Mouse (Mus musculus): ENCODE data around the gene Ccdc180.

Gene Ccdc180

DNA sequence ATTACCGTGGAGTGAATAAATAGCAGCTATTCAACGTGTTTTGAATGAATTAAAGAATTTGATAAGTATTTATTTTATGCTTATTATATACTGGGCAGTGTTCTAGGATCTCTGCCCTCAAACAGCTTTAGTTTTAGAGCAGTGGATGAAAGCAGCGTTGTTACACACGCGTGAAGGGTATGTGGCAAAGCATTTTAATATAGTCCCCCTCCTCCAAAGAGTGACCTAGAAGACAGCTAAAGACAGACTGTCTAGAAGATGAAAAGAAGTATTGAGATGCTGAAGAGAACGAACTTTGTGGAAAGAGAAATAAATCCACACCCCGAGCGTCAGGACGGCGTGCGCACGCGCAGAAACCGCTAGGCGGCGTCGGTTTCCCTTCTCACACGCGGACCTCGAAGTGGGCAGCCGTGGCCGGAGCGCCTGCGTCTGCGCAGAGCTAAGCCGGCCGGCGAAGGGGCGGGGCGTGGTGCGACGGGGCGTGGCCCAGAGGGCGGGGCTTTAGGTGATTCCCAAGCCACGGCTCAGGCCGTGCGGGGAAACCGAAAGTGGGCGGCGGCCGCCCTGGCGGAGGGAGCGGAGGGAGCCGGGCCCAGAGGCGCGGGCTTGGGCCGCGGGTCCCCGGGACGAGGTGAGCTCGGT is 81.8 kb downstream of the Ccdc180 start:
- peak; percentile 98 for DNase-seq (ENCODE audit: extremely low spot score)

DNA sequence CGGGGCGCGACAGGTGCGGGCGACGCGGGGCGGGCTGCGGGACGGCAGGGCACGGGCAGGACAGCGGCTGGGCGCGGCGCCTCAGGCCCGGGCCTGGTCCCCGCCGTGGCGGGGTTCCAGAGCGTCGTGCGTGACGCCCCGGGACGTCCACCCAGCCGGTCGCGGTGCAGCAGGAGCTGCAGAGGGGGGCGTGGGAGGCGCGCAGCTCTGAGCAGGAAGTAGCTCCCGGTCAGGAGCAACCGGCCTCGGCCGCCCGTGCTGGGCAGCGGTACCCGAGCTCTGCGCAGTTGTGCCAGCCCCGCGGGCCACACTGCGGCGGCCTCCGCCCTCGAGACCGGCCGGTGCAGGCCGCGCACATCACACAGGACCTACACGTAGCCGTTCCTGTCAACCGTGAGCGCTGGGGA is 82.3 kb downstream of the Ccdc180 start:
- DNase-seq (ENCODE audit: extremely low spot score) = no peak

DNA sequence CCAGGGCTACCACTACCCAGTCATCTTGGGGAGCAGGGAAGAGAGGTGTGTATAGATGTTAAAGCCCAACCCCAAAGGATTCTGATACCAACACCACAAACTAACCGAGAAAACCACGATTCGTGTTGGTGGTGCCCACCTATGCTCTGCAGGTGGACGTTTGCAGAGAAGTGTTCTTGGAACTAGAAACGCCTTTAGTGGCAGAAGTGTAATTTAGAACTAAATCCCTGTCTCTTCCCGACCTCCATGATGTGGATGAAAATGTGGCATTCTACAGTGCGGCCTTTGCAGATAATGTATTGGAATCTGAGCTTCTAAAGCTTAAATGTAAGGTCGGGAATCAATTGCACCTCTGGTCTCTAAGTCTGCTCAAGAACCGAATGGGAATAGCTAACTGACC is 82.8 kb downstream of the Ccdc180 start:
- no peak for DNase-seq (ENCODE audit: extremely low spot score)

DNA sequence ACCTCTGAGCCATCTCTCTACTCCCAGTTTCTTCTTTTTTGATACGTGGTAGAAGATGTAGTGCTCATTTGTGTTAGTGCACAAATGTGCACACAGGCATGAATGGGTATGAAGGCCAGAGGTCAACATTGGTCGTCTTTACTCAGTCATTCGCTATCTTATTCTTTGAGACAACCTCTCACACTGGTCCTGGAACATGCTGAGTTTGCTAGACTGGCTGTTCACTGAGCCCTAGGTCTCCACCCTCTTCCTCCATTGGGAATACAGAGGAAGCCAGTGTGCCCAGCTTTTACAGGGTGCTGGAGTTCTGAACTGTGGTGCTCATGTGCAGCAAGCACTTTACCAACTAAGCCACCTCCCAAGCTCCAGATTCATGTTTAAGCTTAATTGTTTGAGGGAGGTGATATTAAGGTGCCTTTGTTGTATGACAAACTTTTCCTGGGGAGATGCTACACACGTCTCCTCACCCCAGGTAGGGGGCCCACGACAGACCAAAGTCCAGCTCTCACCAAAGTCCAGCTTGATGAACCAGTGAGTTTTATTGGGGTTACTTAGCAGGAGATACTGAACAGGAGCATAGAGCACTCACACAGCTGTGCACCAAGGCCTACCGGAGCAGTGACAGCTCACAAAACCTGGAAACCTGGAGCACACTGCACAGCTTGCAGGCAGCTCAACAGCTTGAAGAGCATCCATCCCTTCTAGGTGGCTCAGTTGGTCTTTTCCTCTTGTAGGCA is 87.0 kb downstream of the Ccdc180 start:
- DNase-seq (ENCODE audit: extremely low spot score) = no peak

DNA sequence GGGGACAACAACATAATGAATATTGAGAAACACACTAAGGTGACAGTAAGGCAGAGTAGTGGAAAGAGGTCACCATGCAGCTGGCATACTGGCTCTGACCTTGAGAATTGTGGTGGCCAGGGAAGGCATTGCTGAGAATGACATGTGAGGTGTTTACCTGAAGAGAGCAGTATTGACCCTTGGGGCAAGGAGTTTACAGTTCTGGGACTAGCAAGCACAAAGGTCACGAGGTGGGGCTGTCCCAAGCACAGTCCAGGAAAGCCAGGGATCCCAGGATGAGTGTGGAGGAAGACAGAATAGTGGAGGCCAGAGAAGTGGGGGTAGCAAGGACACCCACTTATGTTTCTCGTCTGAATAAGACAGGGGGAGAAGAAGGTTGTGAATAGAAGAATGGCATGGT is 89.8 kb downstream of the Ccdc180 start:
- no peak for DNase-seq (ENCODE audit: extremely low spot score)

GRCm38 (mm10) chr4:45981054-45981453 is 91.0 kb downstream of the Ccdc180 start:
- no peak for DNase-seq (ENCODE audit: extremely low spot score)

DNA sequence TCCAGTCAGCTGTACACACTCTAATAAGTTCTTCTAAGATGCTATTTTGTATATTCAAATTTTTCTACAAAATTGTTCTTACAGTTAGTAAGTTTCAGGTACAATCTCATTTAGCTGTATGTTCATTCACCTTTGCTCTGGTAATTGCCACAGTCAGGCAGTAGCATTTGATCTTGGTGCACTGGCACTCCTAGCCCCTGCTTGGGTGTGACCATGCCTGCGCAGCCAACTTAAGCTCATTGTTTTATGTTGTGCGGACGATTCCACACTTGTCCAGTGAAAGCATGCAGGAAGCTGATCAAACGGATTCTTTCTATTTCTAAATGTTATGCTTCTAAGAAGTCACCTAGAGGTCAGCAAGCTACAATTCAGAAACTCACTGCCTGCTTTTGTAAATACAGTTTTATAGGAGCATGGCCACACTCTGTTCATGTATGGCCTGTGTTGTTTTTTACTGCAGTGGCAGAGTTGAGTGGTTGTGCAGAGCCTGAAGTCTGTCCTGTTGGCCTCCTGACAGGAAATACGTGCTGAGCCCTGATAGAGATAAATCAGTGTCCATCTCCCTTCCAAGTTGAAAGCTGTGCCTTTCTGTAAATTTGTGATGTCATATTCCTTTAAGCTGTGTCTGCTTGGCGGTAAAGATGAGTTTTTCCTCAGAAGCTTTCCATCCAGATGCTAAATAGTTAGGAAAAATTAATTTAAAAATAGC is 100.5 kb downstream of the Ccdc180 start:
- DNase-seq (ENCODE audit: extremely low spot score) = no peak

GRCm38 (mm10) chr4:45998536-45998935 is 108.4 kb downstream of the Ccdc180 start:
- no peak for DNase-seq (ENCODE audit: extremely low spot score)

All from embryo, embryonic 9.5 days (tissue).